Mouse (Mus musculus): ENCODE data around the gene Mtif2. TPM values are rescaled to one million over a fixed set of nuclear protein-coding genes. Genes with fewer than 3 reads are reported as not detected.

Gene Mtif2
- total RNA-seq, 2 experiments from 2014 or later, result 2.3 to 11.1 TPM

DNA sequence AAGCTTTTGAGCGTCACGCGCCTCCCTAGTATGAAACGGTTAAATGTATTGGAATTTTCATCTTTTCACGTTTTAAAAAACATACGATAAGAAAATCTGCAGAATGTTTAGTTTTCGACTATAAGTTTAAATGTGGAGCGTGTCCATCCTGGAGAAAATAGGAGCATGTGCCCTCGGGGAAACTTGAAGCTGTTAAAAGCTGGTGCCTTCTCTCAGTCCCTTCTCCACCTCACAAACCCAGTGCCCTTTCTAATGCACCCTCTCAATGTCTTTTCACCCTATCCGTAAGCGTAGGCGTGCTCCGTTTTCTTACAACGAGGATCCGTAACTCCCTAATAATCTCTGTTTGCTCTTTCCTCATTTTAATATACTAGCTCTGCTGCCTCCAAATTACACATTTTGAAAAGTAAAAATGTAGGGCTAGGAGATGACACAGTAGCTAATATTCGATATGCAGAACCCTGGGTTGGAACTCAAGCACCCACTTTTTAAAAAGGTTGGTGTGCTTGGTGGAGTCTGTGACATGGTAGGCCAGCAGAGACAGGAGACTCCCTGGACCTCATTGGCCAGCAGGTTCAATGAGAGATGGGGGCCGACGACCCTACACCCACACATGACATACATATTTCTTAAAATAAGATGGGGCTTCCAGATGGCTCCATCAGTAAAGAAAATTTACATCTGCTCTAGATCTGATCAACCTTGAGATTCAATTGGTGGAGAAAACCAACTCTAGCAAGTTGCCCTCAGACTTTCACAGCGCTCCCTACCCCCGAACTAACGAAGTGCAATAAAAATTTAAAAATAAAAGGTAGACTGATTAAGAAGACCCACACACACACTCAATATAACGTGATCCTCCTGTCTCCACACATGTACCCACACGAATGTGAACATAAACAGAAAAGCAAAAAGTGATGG lies 22.6 kb downstream of the Mtif2 start:
- no peak for ATAC-seq (replicated peaks; ENCODE audit: low FRiP score, poor library complexity, severe bottlenecking)

GRCm38 (mm10) chr11:29549425-29549778 lies 23.2 kb downstream of the Mtif2 start:
- ATAC-seq (replicated peaks; ENCODE audit: low FRiP score, poor library complexity, severe bottlenecking), result no peak

GRCm38 (mm10) chr11:29560452-29560851 lies 34.2 kb downstream of the Mtif2 start:
- no peak for ATAC-seq (replicated peaks; ENCODE audit: low FRiP score, poor library complexity, severe bottlenecking)

GRCm38 (mm10) chr11:29560990-29561389 lies 34.8 kb downstream of the Mtif2 start:
- ATAC-seq (replicated peaks; ENCODE audit: low FRiP score, poor library complexity, severe bottlenecking), result no peak

GRCm38 (mm10) chr11:29563406-29563805 lies 37.2 kb downstream of the Mtif2 start:
- ATAC-seq (replicated peaks; ENCODE audit: low FRiP score, poor library complexity, severe bottlenecking), result no peak

DNA sequence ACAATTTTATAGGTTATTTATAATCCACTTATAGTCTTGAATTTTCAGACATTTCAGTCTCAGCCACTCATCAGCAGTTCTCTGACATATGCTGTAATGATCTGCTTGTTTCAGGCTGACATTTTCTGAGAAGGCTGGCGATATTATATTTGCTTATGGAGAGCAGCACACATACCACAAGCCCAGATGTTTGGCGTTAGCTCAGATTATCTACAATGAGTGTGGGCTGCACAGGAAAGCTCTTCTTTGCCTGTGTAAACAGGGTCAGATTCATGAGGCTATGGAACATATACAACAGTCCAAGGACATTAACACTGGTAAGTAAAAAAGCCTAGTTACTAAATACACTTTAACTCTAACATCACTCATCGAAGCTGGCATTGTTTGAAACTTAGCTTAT lies 45.3 kb downstream of the Mtif2 start:
- ATAC-seq (replicated peaks; ENCODE audit: low FRiP score, poor library complexity, severe bottlenecking), result no peak

GRCm38 (mm10) chr11:29572656-29573055 lies 46.4 kb downstream of the Mtif2 start:
- ATAC-seq (replicated peaks; ENCODE audit: low FRiP score, poor library complexity, severe bottlenecking), result no peak

DNA sequence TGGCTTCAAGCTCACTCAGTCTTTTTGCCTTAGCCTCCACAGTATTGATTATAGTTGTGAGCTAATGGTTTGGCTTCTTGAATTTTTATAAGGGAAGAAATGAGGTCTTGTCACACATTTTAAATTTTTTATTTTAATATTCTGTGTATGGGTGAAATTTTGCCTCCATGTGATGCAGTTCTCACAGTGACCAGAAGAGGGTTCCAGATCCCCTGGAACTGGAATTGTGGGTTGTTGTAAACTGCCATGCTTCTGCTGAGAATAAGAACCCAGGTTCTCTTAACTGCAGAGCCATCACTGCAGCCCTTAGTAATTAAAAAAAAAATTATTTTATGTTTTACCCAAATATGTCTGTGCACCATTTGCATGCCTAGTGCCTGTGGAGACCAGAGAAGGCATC lies 53.4 kb downstream of the Mtif2 start:
- no peak for ATAC-seq (replicated peaks; ENCODE audit: low FRiP score, poor library complexity, severe bottlenecking)

Other genes starting within 250 kb of the Mtif2 start
- gene Ccdc88a, start 152.8 kb upstream of the Mtif2 start, total RNA-seq (2015; ENCODE audit: low replicate concordance), result 14.6 and 15.0 TPM in 2 replicates
- 12.3 and 15.4 TPM in 2 replicates for gene Ccdc88a, start 152.8 kb upstream of the Mtif2 start, total RNA-seq (2017; ENCODE audit: low replicate concordance)
- gene Prorsd1, start 11.4 kb upstream of the Mtif2 start, total RNA-seq (2015; ENCODE audit: low replicate concordance), result 17.7 and 21.1 TPM in 2 replicates
- 13.6 and 22.0 TPM in 2 replicates for gene Prorsd1, start 11.4 kb upstream of the Mtif2 start, total RNA-seq (2017; ENCODE audit: low replicate concordance)
- gene Clhc1, start 21.5 kb downstream of the Mtif2 start, total RNA-seq (2015; ENCODE audit: low replicate concordance), result not detected in 2 replicates
- gene Clhc1, start 21.5 kb downstream of the Mtif2 start, total RNA-seq (2017; ENCODE audit: low replicate concordance), result not detected in 2 replicates
- 450 and 571 TPM in 2 replicates for gene Rps27a, start 21.7 kb downstream of the Mtif2 start, total RNA-seq (2015; ENCODE audit: low replicate concordance)
- gene Rps27a, start 21.7 kb downstream of the Mtif2 start, total RNA-seq (2017; ENCODE audit: low replicate concordance), result 170 and 268 TPM in 2 replicates
- 21.1 and 25.0 TPM in 2 replicates for gene Rtn4, start 166.5 kb downstream of the Mtif2 start, total RNA-seq (2015; ENCODE audit: low replicate concordance)
- 27.6 and 37.3 TPM in 2 replicates for gene Rtn4, start 166.5 kb downstream of the Mtif2 start, total RNA-seq (2017; ENCODE audit: low replicate concordance)